Mouse (Mus musculus): Measurements from ENCODE around the gene Gpm6a.

GRCm38 (mm10) chr8:54975020-54975419 lies 20.4 kb downstream of the Gpm6a start:
- TF ChIP-seq POLR2A (IDR thresholded peaks at IDR 0.05; ENCODE audit: control insufficient read depth, low read depth, low read length), result no peak
- TF ChIP-seq CTCF (IDR thresholded peaks at IDR 0.05; ENCODE audit: control insufficient read depth, insufficient read depth, insufficient replicate concordance, low read depth, low read length), result no peak

Data from testis, adult 2 months (tissue).